Mouse (Mus musculus) E14TG2a.4 (cell line): Measurements from ENCODE around the gene Cmas.

Experiments
- CTCF ChIP-seq: conservative IDR thresholded peaks from 2 replicates; pipeline ENCODE4 v1.5.1; 2014; ENCODE audit warnings: low read length
- NANOG ChIP-seq: IDR thresholded peaks from 2 replicates; pipeline ENCODE4 v1.6.1; 2014; ENCODE audit warnings: borderline replicate concordance, low read length, mixed read lengths
- POU5F1 ChIP-seq: IDR thresholded peaks from 2 replicates; pipeline ENCODE4 v1.6.1; 2014; ENCODE audit warnings: low read length, borderline replicate concordance

DNA sequence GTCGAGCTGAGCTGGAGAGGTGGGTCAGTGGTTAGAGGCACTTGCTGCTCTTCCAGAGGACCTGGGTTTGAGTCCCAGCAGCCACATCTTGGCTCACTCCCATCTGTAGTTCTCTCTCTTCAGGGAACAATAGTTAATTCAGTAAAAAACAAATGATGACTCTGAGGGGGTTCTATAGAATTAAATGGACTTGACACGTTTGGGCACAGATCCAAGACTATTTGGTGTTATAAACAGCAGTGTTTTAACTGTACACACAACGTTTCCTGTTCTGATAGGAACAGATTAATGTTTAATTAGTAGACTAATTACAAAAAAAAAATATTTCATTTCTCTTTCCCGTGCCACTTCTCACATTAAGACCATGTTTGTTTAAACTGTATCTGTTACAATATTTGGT lies 39.3 kb upstream of the Cmas start:
- TF ChIP-seq CTCF (no peak), POU5F1 (no peak), NANOG (no peak)
